Mouse (Mus musculus): Measurements from ENCODE around the gene Olfr773.
"Not testable (repeated sequence)": the region's sequence is repeated elsewhere in the genome, so short reads cannot be mapped to it uniquely, and the experiment has no call there.

Gene Olfr773

DNA sequence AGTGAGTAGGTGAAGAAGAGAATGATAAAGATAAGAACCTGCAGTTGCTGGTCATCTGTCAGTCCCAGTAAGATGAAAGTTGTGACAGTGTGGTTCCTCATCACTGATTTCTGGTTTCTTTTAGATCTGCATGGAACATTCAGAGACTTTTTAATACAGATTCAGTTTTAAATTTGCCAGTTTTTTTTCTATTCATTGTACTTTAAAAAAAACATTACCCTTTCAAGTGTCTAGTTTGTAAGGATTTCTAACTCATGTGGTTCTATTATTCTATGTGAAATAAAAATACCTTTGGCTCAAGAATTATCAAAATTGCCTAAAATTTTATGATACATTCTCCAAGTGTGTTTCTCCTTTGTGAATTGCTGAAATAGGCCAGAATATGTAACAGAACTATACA is at the start of gene Olfr773:
TSS of gene Olfr773 (minus strand) at position 101 of the 400 bp plus-strand sequence.
- not testable (repeated sequence) for DNase-seq (ENCODE audit: low read depth, low spot score)

DNA sequence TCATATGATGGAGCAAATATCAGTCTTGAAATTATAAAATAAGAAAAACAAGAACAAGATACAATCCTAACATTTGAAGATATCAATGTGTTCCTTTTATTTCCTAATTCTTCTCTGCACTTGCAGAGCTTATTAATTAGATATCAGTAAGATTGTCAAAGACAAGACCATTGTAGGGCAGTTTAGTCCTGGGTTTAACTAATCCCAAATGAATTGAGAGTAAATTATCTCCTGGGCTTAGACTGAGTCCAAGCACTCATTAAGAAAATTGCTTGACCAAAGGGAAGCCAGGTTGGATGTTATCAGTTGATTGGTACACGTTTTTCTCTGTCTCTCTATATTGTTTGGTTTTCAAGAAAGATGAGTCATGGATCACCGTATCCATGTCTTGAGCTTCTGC is 48.7 kb upstream of the Olfr773 start, which contains the start of gene Olfr774:
TSS of gene Olfr774 (plus strand) at position 301 of the 400 bp plus-strand sequence.
- no peak for DNase-seq (ENCODE audit: low read depth, low spot score)

DNA sequence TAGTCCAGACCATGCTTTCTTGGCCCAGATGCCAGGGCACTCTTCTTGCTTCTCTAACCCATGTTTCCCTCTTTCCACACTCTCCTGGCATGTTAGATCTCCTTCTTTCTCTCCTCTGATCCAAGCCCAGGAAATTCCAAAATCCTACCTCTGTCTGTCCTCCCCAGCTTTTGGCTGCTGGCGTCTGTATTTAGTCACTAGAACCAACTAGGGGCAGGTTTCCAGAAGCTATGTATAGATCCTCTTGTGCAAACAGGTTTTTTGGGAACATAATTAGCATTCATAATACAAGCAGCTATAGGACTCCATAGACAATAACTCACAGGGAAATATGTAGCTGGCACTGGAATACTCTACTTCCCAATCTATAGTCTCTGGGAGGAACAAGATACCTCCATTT is 43.5 kb upstream of the Olfr773 start:
- no peak for DNase-seq (ENCODE audit: low read depth, low spot score)

DNA sequence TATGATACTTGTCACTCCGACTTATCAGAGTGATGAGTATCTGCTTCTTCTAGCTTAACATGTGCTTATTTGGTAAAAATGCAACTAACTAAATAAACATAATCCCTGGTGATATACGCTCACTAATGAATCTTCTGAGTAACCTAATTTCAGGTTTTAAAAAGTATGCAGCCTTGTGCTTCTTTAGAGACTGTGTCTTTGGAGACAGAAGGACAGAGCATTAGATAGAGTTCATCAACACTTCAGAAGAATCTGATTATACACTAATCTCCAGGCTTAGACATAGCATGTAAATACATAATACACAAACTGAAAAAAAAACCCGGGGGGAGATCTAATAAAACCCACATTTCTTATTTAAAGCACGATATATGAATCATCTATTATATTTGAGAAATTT is 9.4 kb downstream of the Olfr773 start, which contains the start of gene Olfr772:
TSS of gene Olfr772 (minus strand) at position 101 of the 400 bp plus-strand sequence.
- DNase-seq (ENCODE audit: low read depth, low spot score), result not testable (repeated sequence)

DNA sequence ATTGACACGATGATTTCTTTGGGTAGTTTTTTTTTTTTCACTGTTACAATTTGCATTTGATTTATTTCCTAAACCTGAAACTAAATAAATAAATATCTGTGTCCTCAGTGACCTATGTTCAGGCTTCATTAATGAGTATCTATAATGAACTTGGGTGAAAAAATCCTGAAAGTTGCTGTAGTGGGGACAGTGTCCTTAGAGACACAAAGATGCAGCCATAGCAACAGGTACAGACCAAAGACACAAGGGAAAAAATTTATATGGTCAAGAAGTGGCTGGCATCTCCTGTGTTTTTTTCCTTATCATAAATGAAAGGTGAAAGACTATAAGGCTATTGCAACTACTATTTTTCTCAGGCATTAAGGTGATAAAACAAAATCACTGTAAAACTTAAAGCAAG is 22.6 kb downstream of the Olfr773 start, which contains the start of gene Olfr771:
TSS of gene Olfr771 (minus strand) at position 101 of the 400 bp plus-strand sequence.
- no peak for DNase-seq (ENCODE audit: low read depth, low spot score)

DNA sequence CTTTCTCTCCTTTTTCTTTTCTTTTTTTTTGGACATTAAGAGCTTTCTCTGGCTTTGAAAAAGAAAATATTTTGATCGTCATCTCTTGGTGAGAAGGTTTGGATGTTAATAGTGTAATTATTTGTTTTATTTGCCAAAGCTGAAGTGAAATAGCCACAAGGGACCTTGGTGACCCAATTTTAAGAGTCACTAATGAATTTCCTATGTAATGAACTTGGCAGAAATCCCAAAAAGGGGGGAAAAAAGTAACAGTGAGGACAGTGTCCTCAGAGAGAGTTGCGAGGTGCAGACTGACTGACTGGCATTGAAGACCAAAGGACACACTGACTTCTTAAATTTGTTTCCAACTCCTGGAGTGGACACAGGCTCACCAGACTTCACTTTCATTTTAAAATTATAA is 48.3 kb downstream of the Olfr773 start, which contains the start of gene Olfr770:
TSS of gene Olfr770 (minus strand) at position 101 of the 400 bp plus-strand sequence.
- DNase-seq (ENCODE audit: low read depth, low spot score), result no peak

All from CD4-positive helper T cell, adult 2 months (primary cell).